Mouse (Mus musculus) midbrain, embryonic 15.5 days (tissue): ENCODE measurements around the gene Sds. TPM values are rescaled to one million over a fixed set of nuclear protein-coding genes. Genes with fewer than 3 reads are reported as not detected.
A peak's percentile ranks its signal among the peaks of the same experiment; 100 is the strongest.

Source experiments
- ATAC-seq: fragments of 200-750 bp; cut with Nextera tagmentation; replicated peaks from 2 replicates; pipeline ENCODE4 v1.8.0; 2017; ENCODE audit warnings: moderate TSS enrichment
- H3K27ac ChIP-seq: fragments of 300-500 bp; sonication (generic); 2 replicates; pipeline ENCODE4 v1.5.1; 2015; ENCODE audit warnings: mild to moderate bottlenecking, inconsistent platforms
- H3K27me3 ChIP-seq: fragments of 300-500 bp; sonication (generic); replicated peaks from 2 replicates; pipeline ENCODE4 v1.6.1; 2015; ENCODE audit warnings: inconsistent platforms
- H3K36me3 ChIP-seq: fragments of 300-500 bp; sonication (generic); replicated peaks from 2 replicates; pipeline ENCODE4 v1.6.1; 2015; ENCODE audit warnings: inconsistent platforms
- H3K4me1 ChIP-seq: fragments of 300-500 bp; sonication (generic); 2 replicates; pipeline ENCODE4 v1.6.1; 2015; ENCODE audit warnings: inconsistent platforms
- H3K4me2 ChIP-seq: fragments of 300-500 bp; sonication (generic); 2 replicates; pipeline ENCODE4 v1.6.1; 2015; ENCODE audit warnings: inconsistent platforms, mild to moderate bottlenecking, moderate library complexity
- H3K4me3 ChIP-seq: fragments of 300-500 bp; sonication (generic); 2 replicates; pipeline ENCODE4 v1.5.1; 2015; ENCODE audit warnings: mild to moderate bottlenecking, inconsistent platforms
- H3K9ac ChIP-seq: fragments of 300-500 bp; sonication (generic); 2 replicates; pipeline ENCODE4 v1.6.1; 2015; ENCODE audit warnings: mild to moderate bottlenecking, inconsistent platforms
- H3K9me3 ChIP-seq: fragments of 300-500 bp; sonication (generic); 2 replicates; pipeline ENCODE4 v1.6.1; 2016; ENCODE audit warnings: inconsistent platforms
- WGBS: fragments of 180-500 bp; shearing (Covaris S2); methylation state at CpG from one replicate; pipeline ENCODE4 v1.1.7; 2015; ENCODE audit warnings: mixed read lengths; 5-methylcytosine and 5-hydroxymethylcytosine counted together
- polyA plus RNA-seq: library from polyadenylated mRNA; unstranded; fragments of >200 nt; fragmentation: Nextera tagmentation; extraction: Ambion mirVana; gene quantifications from 2 replicates; pipeline ENCODE4 v1.2.1, GENCODE M21; 2015

The Sds gene
- polyA plus RNA-seq, 1 experiment from 2014 or later: not detected

DNA sequence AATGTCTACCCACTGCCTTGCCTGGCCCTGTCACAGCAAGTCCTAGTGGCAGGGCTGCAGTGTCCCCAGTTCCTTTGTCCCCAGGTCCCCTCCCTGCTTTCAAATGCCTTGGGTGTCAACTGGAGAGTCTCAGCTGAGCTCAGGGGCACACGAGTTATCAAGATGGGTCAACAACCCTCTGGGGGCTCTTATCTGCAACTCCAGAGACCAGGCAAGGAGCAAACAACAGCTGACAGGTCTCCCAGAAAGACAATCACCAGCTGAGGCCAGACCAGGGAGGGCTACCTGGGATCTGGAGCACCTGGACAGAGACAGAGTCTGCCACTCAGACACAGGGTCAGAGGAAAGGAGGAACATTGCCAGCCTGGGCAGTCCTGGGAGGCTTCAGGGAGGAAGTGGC lies 20.1 kb upstream of the Sds start:
- no peak overlapping the region for H3K4me2 ChIP-seq
- no peaks in the 10 kb centered on the region for H3K9me3 ChIP-seq
- H3K27me3 ChIP-seq: peaks cover 11% of the 10 kb centered on the region
- no peak overlapping the region for H3K4me3 ChIP-seq
- H3K4me1 ChIP-seq: peaks cover 3% of the 10 kb centered on the region; the same call in 1 of the 2 replicates
- WGBS: 38% methylated on average over 1 of the region's 1 CpGs
- no peaks in the 10 kb centered on the region for H3K36me3 ChIP-seq
- no peak overlapping the region for H3K9ac ChIP-seq
- H3K27ac ChIP-seq: no peak overlapping the region
- ATAC-seq: no peak

DNA sequence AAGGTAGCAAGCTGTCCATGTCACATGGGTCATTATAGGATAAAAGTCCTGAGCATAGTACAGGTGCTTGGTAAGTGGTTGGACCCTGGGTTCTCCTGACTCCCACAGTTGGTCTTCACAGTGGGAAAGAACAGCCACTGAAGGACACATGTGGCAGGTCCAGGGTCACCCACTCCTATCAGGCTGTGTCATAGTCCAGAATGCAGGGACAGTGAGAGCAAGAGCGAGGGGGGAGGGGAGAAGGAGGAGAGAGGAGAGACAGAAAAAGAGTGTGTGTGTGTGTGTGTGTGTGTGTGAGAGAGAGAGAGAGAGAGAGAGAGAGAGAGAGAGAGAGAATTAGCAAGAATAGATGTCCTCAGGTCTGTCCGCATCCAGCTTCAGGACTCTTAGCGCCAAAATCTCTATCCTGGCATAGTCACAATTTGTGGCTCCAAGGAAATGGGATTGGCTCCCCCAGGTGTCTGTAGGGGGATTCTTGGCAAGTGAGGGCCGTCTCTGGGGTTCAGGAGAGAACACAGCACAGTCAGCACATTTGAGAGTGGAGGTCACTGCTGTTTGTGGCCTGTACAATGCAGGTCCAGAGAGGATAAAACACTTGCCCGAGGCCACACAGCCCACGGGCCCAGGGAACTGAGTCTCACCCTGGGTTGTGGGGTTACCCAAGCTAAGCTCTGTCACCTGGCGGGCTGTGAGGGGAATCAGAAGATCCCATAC lies 19.3 kb upstream of the Sds start:
- Histone ChIP-seq H3K27me3 (peaks cover 11% of the 10 kb centered on the region), H3K36me3 (no peaks in the 10 kb centered on the region), H3K9me3 (no peaks in the 10 kb centered on the region), H3K27ac (no peak overlapping the region), H3K4me2 (no peak overlapping the region), H3K4me1 (peaks cover 3% of the 10 kb centered on the region; the same call in 1 of the 2 replicates), H3K4me3 (no peak overlapping the region), H3K9ac (no peak overlapping the region)
- ATAC-seq: no peak
- 48% methylated on average over 7 of the region's 7 CpGs for WGBS

- 7% methylated on average over 9 of the region's 9 CpGs for WGBS
- no peak overlapping the region for H3K4me2 ChIP-seq
- H3K27me3 ChIP-seq: peaks cover 11% of the 10 kb centered on the region
- no peak for ATAC-seq
- no peak overlapping the region for H3K4me3 ChIP-seq
- peaks cover 3% of the 10 kb centered on the region; the same call in 1 of the 2 replicates for H3K4me1 ChIP-seq
- H3K9me3 ChIP-seq: no peaks in the 10 kb centered on the region
- no peak overlapping the region for H3K9ac ChIP-seq
- H3K36me3 ChIP-seq: no peaks in the 10 kb centered on the region
- H3K27ac ChIP-seq: no peak overlapping the region
Observed at GRCm38 (mm10) chr5:120457628-120458027, 18.7 kb upstream of the Sds start.

DNA sequence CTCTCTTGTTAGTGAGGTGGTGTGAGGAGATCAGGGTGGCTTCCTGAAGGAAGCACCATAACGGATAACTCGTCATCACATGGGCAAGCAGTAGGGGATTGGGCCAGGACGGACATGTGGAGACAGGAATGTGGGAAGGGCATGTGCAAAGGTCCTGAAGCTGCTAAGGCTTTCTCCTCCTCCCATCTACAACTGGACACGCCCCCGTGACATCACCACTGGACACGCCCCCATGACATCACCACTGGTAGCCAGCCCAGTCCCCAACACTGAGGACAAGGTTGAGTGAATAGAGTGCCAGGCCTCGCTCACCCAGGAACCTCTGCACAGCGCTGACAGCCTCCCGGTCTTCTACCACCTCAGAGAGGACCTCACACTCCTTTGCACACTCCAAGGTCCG lies 17.2 kb upstream of the Sds start:
- Histone ChIP-seq H3K27ac (no peak overlapping the region), H3K36me3 (no peaks in the 10 kb centered on the region), H3K9me3 (no peaks in the 10 kb centered on the region), H3K4me2 (no peak overlapping the region), H3K9ac (no peak overlapping the region), H3K27me3 (peaks cover 7% of the 10 kb centered on the region), H3K4me1 (peaks cover 3% of the 10 kb centered on the region; the same call in 1 of the 2 replicates), H3K4me3 (no peak overlapping the region)
- 77% methylated on average over 10 of the region's 10 CpGs for WGBS
- ATAC-seq: no peak; the same call in 1 of the 2 replicates

DNA sequence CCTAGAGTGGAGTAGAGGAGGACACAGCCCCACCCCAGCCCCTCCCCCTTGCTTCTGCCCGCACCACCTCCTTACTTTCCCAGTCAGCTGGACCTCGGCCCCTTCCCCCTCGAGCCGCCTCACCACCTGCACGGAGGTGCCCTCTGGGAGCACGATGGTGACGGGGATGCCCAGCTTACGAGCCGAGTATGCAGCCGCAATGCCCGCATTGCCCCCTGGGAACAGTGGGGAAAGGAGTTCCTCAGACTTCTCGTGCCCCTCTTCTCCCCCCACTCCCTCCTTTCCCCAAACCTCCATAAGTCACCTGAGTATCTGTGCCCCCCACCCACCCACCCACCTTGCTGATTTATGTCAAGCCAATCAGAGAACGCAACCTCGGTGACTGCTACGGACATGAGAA lies 14.4 kb upstream of the Sds start:
- Histone ChIP-seq H3K27me3 (peaks cover 2% of the 10 kb centered on the region; the same call in 1 of the 2 replicates), H3K4me2 (no peak overlapping the region), H3K4me3 (no peak overlapping the region), H3K27ac (no peak overlapping the region), H3K9me3 (no peaks in the 10 kb centered on the region), H3K36me3 (no peaks in the 10 kb centered on the region), H3K9ac (no peak overlapping the region), H3K4me1 (no peaks in the 10 kb centered on the region; the same call in 1 of the 2 replicates)
- ATAC-seq: no peak
- WGBS: 80% methylated on average over 15 of the region's 15 CpGs

DNA sequence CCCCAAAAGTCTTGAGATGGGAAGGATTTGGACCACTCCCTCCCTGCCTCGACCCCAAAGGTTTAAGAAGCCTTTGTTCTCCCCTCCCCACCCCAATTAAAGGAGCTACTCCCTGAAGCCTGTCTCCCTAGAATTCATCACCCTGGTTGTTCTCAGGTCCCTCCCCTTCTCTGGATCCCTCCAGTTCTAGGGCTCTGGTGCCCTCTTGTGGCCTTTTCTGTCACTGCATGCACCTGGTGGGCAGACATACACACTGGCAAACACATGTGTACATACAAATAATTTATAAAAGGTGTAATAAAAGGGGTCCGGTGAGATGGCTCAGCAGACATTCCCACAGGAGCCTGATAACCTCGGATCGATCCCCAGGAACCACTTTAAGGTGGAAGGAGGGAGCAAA lies 12.0 kb upstream of the Sds start:
- no peak overlapping the region for H3K4me2 ChIP-seq
- H3K27me3 ChIP-seq: 0 out of 2 replicates have a peak, but pooled peaks cover 4% of the 10 kb centered on the region
- no peak overlapping the region for H3K27ac ChIP-seq
- ATAC-seq: no peak
- no peaks in the 10 kb centered on the region for H3K9me3 ChIP-seq
- H3K4me3 ChIP-seq: no peak overlapping the region
- no peaks in the 10 kb centered on the region for H3K36me3 ChIP-seq
- no peak overlapping the region for H3K9ac ChIP-seq
- no peaks in the 10 kb centered on the region; the same call in 1 of the 2 replicates for H3K4me1 ChIP-seq
- 79% methylated on average over 4 of the region's 4 CpGs for WGBS

DNA sequence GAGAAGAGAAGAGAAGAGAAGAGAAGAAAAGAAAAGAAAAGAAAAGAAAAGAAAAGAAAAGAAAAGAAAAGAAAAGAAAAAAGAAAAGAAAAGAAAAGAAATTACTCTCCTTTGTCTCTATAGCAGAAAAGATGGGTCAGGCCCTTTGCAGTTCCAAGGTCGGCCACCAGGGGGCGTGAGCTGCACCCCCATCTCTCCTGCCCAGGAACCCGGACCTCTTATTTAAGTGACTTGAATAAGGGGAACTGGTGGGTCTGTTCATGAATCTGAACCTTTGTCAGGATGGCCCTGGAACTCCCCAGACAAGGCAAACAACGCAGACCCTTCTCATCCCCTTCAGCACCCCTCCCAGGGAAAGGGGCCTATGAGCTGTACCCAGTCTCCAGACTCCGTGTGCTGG lies 11.3 kb upstream of the Sds start:
- H3K4me3 ChIP-seq: no peak overlapping the region
- no peaks in the 10 kb centered on the region; the same call in 1 of the 2 replicates for H3K4me1 ChIP-seq
- no peaks in the 10 kb centered on the region for H3K36me3 ChIP-seq
- no peak overlapping the region for H3K27ac ChIP-seq
- 0 out of 2 replicates have a peak, but pooled peaks cover 4% of the 10 kb centered on the region for H3K27me3 ChIP-seq
- H3K4me2 ChIP-seq: no peak overlapping the region
- 40% methylated on average over 5 of the region's 5 CpGs for WGBS
- H3K9ac ChIP-seq: no peak overlapping the region
- H3K9me3 ChIP-seq: no peaks in the 10 kb centered on the region
- no peak for ATAC-seq

GRCm38 (mm10) chr5:120465860-120466259 lies 10.5 kb upstream of the Sds start:
- Histone ChIP-seq H3K36me3 (no peaks in the 10 kb centered on the region), H3K27me3 (0 out of 2 replicates have a peak, but pooled peaks cover 4% of the 10 kb centered on the region), H3K9ac (no peak overlapping the region), H3K4me3 (no peak overlapping the region), H3K4me2 (no peak overlapping the region), H3K27ac (no peak overlapping the region), H3K4me1 (no peaks in the 10 kb centered on the region; the same call in 1 of the 2 replicates), H3K9me3 (no peaks in the 10 kb centered on the region)
- ATAC-seq: no peak
- WGBS: 65% methylated on average over 6 of the region's 6 CpGs

GRCm38 (mm10) chr5:120467026-120467425 lies 9.3 kb upstream of the Sds start:
- H3K9me3 ChIP-seq: no peaks in the 10 kb centered on the region
- WGBS: 13% methylated on average over 4 of the region's 4 CpGs
- no peaks in the 10 kb centered on the region for H3K36me3 ChIP-seq
- 0 out of 2 replicates have a peak, but pooled peaks cover 4% of the 10 kb centered on the region for H3K27me3 ChIP-seq
- H3K4me3 ChIP-seq: peak overlapping the region; percentile 20
- H3K4me2 ChIP-seq: peak overlapping the region; percentile 26
- H3K27ac ChIP-seq: no peak overlapping the region
- no peak overlapping the region for H3K9ac ChIP-seq
- ATAC-seq: no peak
- no peaks in the 10 kb centered on the region; the same call in 1 of the 2 replicates for H3K4me1 ChIP-seq

- H3K4me1 ChIP-seq: no peaks in the 10 kb centered on the region; the same call in 1 of the 2 replicates
- H3K9ac ChIP-seq: no peak overlapping the region
- no peak overlapping the region for H3K4me2 ChIP-seq
- no peak overlapping the region for H3K4me3 ChIP-seq
- no peaks in the 10 kb centered on the region for H3K9me3 ChIP-seq
- no peak overlapping the region for H3K27ac ChIP-seq
- 0 out of 2 replicates have a peak, but pooled peaks cover 4% of the 10 kb centered on the region for H3K27me3 ChIP-seq
- H3K36me3 ChIP-seq: no peaks in the 10 kb centered on the region
- no peak for ATAC-seq
- WGBS: 85% methylated on average over 5 of the region's 5 CpGs
Observed at GRCm38 (mm10) chr5:120468336-120468735, 8.0 kb upstream of the Sds start.

DNA sequence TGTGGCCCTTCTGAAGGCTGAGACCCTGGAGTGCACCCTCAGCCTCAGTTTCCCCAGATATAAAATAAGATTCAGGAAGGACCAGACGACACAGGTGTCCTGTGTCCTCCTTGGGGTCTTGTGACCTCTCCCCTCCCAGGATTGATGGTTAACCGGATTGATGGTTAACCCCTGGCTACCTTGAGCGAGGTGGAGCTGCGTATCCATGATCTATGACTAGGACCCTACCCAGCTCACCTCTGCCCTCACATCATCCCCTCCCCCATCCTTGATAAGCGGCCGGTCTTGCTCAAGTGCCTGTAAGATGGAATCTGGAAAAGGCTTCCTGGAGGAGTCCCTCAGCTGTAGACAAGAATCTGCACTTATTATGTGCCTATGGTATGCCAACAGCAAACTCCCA lies 7.5 kb upstream of the Sds start:
- 85% methylated on average over 6 of the region's 6 CpGs for WGBS
- Histone ChIP-seq H3K27ac (no peak overlapping the region), H3K4me3 (no peak overlapping the region), H3K27me3 (0 out of 2 replicates have a peak, but pooled peaks cover 4% of the 10 kb centered on the region), H3K4me1 (no peaks in the 10 kb centered on the region; the same call in 1 of the 2 replicates), H3K9ac (no peak overlapping the region), H3K36me3 (no peaks in the 10 kb centered on the region), H3K4me2 (no peak overlapping the region), H3K9me3 (no peaks in the 10 kb centered on the region)
- ATAC-seq: no peak

DNA sequence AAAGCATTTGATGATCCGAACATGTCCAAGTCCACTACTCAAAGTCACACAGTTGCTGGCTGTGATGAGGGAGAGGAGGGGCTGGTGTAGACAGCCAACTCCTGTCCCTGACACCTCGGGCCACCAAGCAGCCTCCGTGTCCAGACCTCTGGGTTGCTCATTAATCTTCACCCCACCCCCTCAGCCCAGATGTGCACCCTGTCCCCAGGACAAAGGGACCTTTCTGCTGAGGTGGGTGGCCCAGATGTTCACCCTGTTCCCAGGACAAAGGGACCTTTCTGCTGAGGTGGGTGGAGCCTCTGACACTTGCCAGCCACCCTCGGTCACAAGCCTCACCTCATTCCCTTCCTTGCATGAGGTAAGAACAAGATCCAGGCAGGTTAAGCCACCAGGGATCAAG lies 4.8 kb upstream of the Sds start:
- Histone ChIP-seq H3K4me1 (no peaks in the 10 kb centered on the region; the same call in 1 of the 2 replicates), H3K27ac (no peak overlapping the region), H3K9me3 (no peaks in the 10 kb centered on the region), H3K36me3 (no peaks in the 10 kb centered on the region), H3K27me3 (0 out of 2 replicates have a peak, but pooled peaks cover 4% of the 10 kb centered on the region), H3K4me3 (no peak overlapping the region), H3K4me2 (no peak overlapping the region), H3K9ac (no peak overlapping the region)
- 53% methylated on average over 4 of the region's 4 CpGs for WGBS
- ATAC-seq: no peak

GRCm38 (mm10) chr5:120472770-120473169 lies 3.6 kb upstream of the Sds start, which contains the start of gene Sdsl:
Gene Sdsl, minus strand, starts transcription at chr5:120472810.
- no peak within 1 kb of the TSS for H3K27ac ChIP-seq
- H3K27me3 ChIP-seq: 0 out of 2 replicates have a peak, but pooled peaks cover 4% of the 10 kb centered on the region
- H3K4me1 ChIP-seq: no peaks in the 10 kb centered on the region
- H3K9me3 ChIP-seq: no peaks in the 10 kb centered on the region
- WGBS: 82% methylated on average over 8 of the region's 8 CpGs
- H3K9ac ChIP-seq: no peak within 1 kb of the TSS
- H3K36me3 ChIP-seq: no peaks in the 10 kb centered on the region
- H3K4me3 ChIP-seq: no peak within 1 kb of the TSS
- ATAC-seq: no peak
- no peak within 1 kb of the TSS for H3K4me2 ChIP-seq
